Mouse (Mus musculus) bone marrow, adult 2 months (tissue): ENCODE results near the gene Ltb4r2.

ENCODE experiments used
- CTCF ChIP-seq: fragments of 200-500 bp; IDR thresholded peaks from 2 replicates; pipeline ENCODE4 v1.5.1; 2011; ENCODE audit warnings: low read length, control low read depth; ENCODE audit not compliant: control insufficient read depth, insufficient read depth
- POLR2A ChIP-seq: fragments of 200-500 bp; IDR thresholded peaks from 2 replicates; pipeline ENCODE4 v1.6.1; 2011; ENCODE audit warnings: low read depth, mild to moderate bottlenecking, control low read depth, low read length, borderline replicate concordance; ENCODE audit not compliant: control insufficient read depth

GRCm38 (mm10) chr14:55777806-55778205, 16.6 kb downstream of the Ltb4r2 start:
- TF ChIP-seq CTCF = no peak
- no peak for TF ChIP-seq POLR2A
